Mouse (Mus musculus): ENCODE data around the gene Hoxa9. TPM values are rescaled to one million over a fixed set of nuclear protein-coding genes. Genes with fewer than 3 reads are reported as not detected.

Hoxa9 gene
- total and polyA plus RNA-seq, 2 experiments from 2014 or later: 0.19 TPM; not detected in 1

DNA sequence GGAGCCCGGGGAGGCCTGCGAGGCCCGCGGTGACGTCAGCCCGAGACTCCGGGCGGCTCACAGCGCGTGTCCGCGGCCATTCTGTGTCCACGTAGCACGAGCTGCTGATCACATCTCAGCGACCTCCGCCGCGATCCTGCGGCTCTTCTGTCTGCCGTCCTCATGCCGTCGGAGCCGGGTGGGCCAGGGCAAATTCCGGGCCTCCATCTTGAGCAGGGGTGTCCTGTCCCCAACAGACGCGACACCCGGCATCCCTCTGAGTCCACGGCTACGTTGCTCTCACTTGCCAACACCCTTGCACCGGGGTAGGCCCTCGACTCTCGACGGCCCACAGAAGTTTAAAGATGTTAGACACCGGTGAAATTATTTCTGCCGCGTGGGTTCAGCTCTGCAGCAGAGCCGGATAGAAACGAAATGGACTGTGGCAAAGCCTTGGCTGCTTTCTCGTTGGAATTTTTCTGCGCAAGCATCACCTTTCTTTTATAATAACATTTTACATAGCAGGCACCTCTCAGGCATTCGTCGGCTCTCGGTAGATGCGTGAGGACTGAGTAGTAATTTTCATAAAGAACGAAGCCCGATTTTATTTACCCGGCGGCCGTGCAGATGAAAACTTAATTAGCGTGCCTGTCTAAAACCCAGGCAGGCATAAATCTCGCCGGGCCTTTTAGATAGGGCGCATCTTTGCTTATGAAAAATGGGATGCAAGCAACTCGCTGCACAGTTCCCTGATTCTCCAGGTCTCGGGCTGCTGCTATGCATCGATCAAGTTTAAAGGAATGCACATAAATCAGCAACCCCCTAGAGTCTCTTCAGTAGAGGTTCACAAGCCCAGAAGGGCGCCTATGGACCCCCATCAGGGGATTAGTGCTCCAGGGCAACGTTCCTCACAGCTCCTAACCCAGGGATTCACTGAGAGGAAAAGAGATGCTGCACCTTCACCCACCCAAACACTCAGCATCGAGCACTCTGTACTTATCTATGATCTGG is 22.9 kb upstream of the Hoxa9 start:
- Histone ChIP-seq H3K4me1 (ENCODE audit: control insufficient read depth, insufficient read depth) (no peaks in the 10 kb centered on the region), H3K27me3 (ENCODE audit: control insufficient read depth, insufficient read depth, low read length) (peaks cover 97% of the 10 kb centered on the region), H3K36me3 (replicated peaks; ENCODE audit: control insufficient read depth, insufficient read depth, low read length) (no peaks in the 10 kb centered on the region), H3K4me2 (ENCODE audit: low read depth, low read length) (0 out of 2 replicates have a peak overlapping the region, but pooled peaks have one; percentile 2), H3K27ac (ENCODE audit: low read depth) (no peak overlapping the region), H3K9ac (replicated peaks; ENCODE audit: low read depth, low read length) (no peak overlapping the region), H3K9me3 (replicated peaks; ENCODE audit: control insufficient read depth, low read length) (no peaks in the 10 kb centered on the region), H3K4me3 (ENCODE audit: low read depth, low read length) (0 out of 2 replicates have a peak overlapping the region, but pooled peaks have one; percentile 12)
- WGBS: 2% methylated on average over 59 of the region's 59 CpGs
- DNase-seq (ENCODE audit: low spot score): no peak
- no peak for TF ChIP-seq EP300 (IDR thresholded peaks at IDR 0.05; ENCODE audit: low read depth)
- no peak for TF ChIP-seq CTCF (IDR thresholded peaks at IDR 0.05; ENCODE audit: low read depth)
- no peak for ATAC-seq (ENCODE audit: insufficient read depth, low read depth)

DNA sequence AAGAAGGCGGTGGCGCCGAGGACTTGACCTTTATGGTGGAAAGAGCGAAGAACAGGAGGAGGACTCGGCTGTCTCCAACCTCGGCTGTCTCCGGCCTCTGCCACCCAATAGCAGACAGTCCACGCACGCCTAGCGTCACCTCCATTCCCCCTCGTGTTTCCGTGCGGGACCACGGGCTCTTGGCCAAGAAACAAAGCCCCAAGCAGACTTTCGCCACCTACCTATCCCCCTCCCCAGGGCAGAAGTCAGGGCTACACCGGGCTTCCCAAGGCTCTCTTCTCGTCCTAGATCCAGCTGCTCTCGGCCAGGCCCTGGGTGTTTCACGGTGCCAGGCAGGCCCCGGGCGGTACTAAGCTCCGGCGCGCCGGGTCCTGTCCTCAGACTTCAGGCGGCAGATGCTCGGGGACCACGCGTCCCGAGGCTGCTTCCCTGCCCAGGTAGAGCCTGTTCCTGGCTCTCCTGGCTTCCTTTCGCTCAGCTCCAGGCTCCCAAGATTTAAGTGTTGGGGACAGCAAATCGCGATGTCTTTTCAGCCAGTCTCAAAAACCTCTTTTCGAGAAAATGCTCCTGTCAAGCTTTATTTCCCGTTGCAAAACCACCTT is 22.0 kb upstream of the Hoxa9 start:
- Histone ChIP-seq H3K9me3 (replicated peaks; ENCODE audit: control insufficient read depth, low read length) (no peaks in the 10 kb centered on the region), H3K27me3 (ENCODE audit: control insufficient read depth, insufficient read depth, low read length) (peaks cover 97% of the 10 kb centered on the region), H3K4me2 (ENCODE audit: low read depth, low read length) (no peak overlapping the region), H3K4me1 (ENCODE audit: control insufficient read depth, insufficient read depth) (no peaks in the 10 kb centered on the region), H3K9ac (replicated peaks; ENCODE audit: low read depth, low read length) (no peak overlapping the region), H3K4me3 (ENCODE audit: low read depth, low read length) (peak overlapping the region; percentile 12; the same call in 1 of the 2 replicates), H3K36me3 (replicated peaks; ENCODE audit: control insufficient read depth, insufficient read depth, low read length) (no peaks in the 10 kb centered on the region), H3K27ac (ENCODE audit: low read depth) (no peak overlapping the region)
- ATAC-seq (ENCODE audit: insufficient read depth, low read depth) (no peak), DNase-seq (ENCODE audit: low spot score) (no peak)
- TF ChIP-seq EP300 (IDR thresholded peaks at IDR 0.05; ENCODE audit: low read depth): no peak
- no peak for TF ChIP-seq CTCF (IDR thresholded peaks at IDR 0.05; ENCODE audit: low read depth)
- 2% methylated on average over 35 of the region's 35 CpGs for WGBS

DNA sequence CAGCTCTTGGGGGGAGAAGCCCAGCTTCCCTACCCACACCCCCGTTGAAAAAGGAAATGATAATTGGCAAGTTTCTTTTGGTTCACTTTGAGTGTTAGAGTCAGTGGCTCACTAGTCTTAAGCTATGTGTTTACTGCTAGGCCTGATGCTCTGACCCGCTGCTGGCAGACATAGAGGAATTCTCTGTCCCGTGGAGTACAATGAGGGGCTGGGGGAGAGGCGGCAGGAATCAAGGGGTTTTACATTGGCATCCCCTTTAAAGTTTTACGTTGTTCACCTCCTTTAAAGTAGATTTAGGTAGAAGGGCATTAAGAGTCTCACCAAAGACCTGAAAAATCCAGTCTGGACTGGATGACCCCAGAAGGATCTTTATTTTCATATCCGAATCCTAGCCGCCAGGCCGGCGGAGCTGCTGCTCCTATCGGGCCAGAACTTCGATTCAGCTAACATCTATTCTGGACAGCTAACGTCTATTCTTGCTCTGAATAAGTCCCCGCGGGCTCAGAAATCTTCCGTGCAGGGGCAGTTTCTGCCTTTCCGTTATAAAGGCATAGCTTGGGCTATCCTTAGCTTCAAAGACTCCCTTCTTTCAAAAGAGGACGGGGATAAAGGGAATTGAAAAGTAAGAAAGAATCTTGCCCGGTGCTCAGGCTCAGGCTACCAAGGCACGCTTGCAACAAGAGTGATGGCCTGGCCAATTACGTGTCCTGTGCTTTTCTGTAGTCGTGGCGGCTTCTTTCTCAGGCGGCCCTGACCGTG is 21.3 kb upstream of the Hoxa9 start:
- no peak for TF ChIP-seq EP300 (IDR thresholded peaks at IDR 0.05; ENCODE audit: low read depth)
- TF ChIP-seq CTCF (IDR thresholded peaks at IDR 0.05; ENCODE audit: low read depth): no peak
- Histone ChIP-seq H3K27me3 (ENCODE audit: control insufficient read depth, insufficient read depth, low read length) (peaks cover 98% of the 10 kb centered on the region), H3K4me1 (ENCODE audit: control insufficient read depth, insufficient read depth) (no peaks in the 10 kb centered on the region), H3K27ac (ENCODE audit: low read depth) (no peak overlapping the region), H3K9ac (replicated peaks; ENCODE audit: low read depth, low read length) (no peak overlapping the region), H3K4me2 (ENCODE audit: low read depth, low read length) (no peak overlapping the region), H3K9me3 (replicated peaks; ENCODE audit: control insufficient read depth, low read length) (no peaks in the 10 kb centered on the region), H3K36me3 (replicated peaks; ENCODE audit: control insufficient read depth, insufficient read depth, low read length) (no peaks in the 10 kb centered on the region), H3K4me3 (ENCODE audit: low read depth, low read length) (no peak overlapping the region)
- DNase-seq (ENCODE audit: low spot score): no peak
- no peak for ATAC-seq (ENCODE audit: insufficient read depth, low read depth)
- WGBS: 5% methylated on average over 24 of the region's 24 CpGs

DNA sequence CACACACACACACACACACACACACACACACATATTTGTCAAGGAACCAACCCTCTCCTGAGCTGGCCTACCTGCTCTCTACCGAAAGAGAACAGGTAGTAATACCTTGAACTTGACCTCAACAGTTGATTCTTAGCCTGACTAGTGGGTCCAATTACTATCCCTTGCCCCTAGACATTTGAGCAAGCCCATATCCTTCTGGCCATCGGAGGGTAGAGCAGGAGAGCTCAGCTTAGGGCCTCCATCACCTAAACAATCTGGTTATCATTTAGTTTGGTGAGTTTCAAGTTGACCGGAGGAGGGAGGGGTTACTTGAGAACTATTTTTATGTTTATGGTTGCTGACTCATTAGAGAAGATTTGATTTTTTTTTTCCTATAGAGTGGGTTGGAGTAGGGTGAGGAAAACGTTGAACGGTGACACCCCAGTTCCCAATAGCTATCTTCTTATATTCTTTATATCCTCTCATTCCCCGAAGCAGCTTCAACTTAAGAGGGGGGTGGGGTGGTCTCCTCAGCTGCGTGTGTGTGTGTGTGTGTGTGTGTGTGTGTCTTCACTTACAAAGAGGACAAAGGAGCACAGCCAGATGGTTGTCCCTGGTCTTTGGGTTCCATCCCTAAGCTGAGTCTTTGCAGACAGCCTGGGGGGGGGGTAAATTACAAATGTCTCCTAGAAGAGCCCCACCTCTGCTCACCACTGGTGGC is 20.4 kb upstream of the Hoxa9 start:
- DNase-seq (ENCODE audit: low spot score) (no peak), ATAC-seq (ENCODE audit: insufficient read depth, low read depth) (no peak)
- no peaks in the 10 kb centered on the region for H3K4me1 ChIP-seq (ENCODE audit: control insufficient read depth, insufficient read depth)
- no peak overlapping the region for H3K9ac ChIP-seq (replicated peaks; ENCODE audit: low read depth, low read length)
- no peak overlapping the region for H3K4me2 ChIP-seq (ENCODE audit: low read depth, low read length)
- WGBS: 12% methylated on average over 7 of the region's 7 CpGs
- peaks cover 99% of the 10 kb centered on the region for H3K27me3 ChIP-seq (ENCODE audit: control insufficient read depth, insufficient read depth, low read length)
- H3K4me3 ChIP-seq (ENCODE audit: low read depth, low read length): no peak overlapping the region
- H3K36me3 ChIP-seq (replicated peaks; ENCODE audit: control insufficient read depth, insufficient read depth, low read length): no peaks in the 10 kb centered on the region
- no peak overlapping the region for H3K27ac ChIP-seq (ENCODE audit: low read depth)
- TF ChIP-seq CTCF (IDR thresholded peaks at IDR 0.05; ENCODE audit: low read depth) (no peak), EP300 (IDR thresholded peaks at IDR 0.05; ENCODE audit: low read depth) (no peak)
- H3K9me3 ChIP-seq (replicated peaks; ENCODE audit: control insufficient read depth, low read length): no peaks in the 10 kb centered on the region

DNA sequence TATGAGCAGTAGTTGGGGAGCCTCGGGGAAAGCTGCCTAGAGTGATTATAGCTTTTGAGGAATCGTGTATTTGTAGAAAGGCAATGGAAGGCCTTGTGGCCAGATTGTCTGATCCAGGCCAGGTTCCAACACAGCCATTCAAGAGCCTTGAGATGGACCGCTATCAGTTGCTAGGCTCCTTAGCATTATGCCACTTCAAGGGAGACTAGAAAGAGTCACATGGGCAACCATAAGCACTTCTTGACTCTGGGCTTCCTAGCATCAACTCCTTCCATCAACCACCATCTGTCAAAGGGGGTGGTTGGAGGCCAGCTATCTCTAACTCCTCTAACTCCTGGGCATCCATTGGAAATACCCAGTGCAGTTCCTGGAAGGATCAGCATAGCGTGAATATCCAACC is 18.9 kb upstream of the Hoxa9 start:
- ATAC-seq (ENCODE audit: insufficient read depth, low read depth): no peak
- H3K27ac ChIP-seq (ENCODE audit: low read depth): no peak overlapping the region
- 5% methylated on average over 4 of the region's 4 CpGs for WGBS
- H3K27me3 ChIP-seq (ENCODE audit: control insufficient read depth, insufficient read depth, low read length): peaks cover 99% of the 10 kb centered on the region
- DNase-seq (ENCODE audit: low spot score): no peak
- no peaks in the 10 kb centered on the region for H3K9me3 ChIP-seq (replicated peaks; ENCODE audit: control insufficient read depth, low read length)
- H3K4me3 ChIP-seq (ENCODE audit: low read depth, low read length): no peak overlapping the region
- H3K4me2 ChIP-seq (ENCODE audit: low read depth, low read length): no peak overlapping the region
- no peak overlapping the region for H3K9ac ChIP-seq (replicated peaks; ENCODE audit: low read depth, low read length)
- no peaks in the 10 kb centered on the region for H3K36me3 ChIP-seq (replicated peaks; ENCODE audit: control insufficient read depth, insufficient read depth, low read length)
- no peaks in the 10 kb centered on the region for H3K4me1 ChIP-seq (ENCODE audit: control insufficient read depth, insufficient read depth)
- TF ChIP-seq CTCF (IDR thresholded peaks at IDR 0.05; ENCODE audit: low read depth) (no peak), EP300 (IDR thresholded peaks at IDR 0.05; ENCODE audit: low read depth) (no peak)

All from heart, postnatal 0 days (tissue).